Mouse (Mus musculus): ENCODE results near the gene Fam243. TPM values are rescaled to one million over a fixed set of nuclear protein-coding genes. Genes with fewer than 3 reads are reported as not detected.

Fam243 gene
- total and polyA plus RNA-seq, 3 experiments: not detected

- DNase-seq (ENCODE audit: low read depth, low spot score): no peak
- Histone ChIP-seq H3K79me2 (ENCODE audit: control insufficient read depth, insufficient read depth, low read length, poor library complexity) (no peaks in the 10 kb centered on the region), H3K36me3 (ENCODE audit: control insufficient read depth in 1 of 2, insufficient read depth in 2 of 2, low read length in 2 of 2) (no peaks in the 10 kb centered on the region), H3K4me3 (ENCODE audit: control insufficient read depth in 1 of 2, insufficient read depth in 1 of 2, low read depth in 2 of 2, low read length in 2 of 2) (no peak within 1 kb of the TSS), H3K27me3 (ENCODE audit: control insufficient read depth in 1 of 2, insufficient read depth in 2 of 2, low read length in 2 of 2) (peaks cover 6 to 8% of the 10 kb centered on the region in 2 experiments), H3K9ac (ENCODE audit: control insufficient read depth, low read depth, low read length, poor library complexity, severe bottlenecking) (no peak within 1 kb of the TSS), H3K4me1 (ENCODE audit: control insufficient read depth in 1 of 2, insufficient read depth in 2 of 2, low read length in 2 of 2) (no peaks in the 10 kb centered on the region), H3K27ac (ENCODE audit: control insufficient read depth, low read depth, low read length) (no peak within 1 kb of the TSS), H3K9me3 (replicated peaks; ENCODE audit: insufficient read depth, low read length) (no peaks in the 10 kb centered on the region)
- TF ChIP-seq BHLHE40 (IDR thresholded peaks at IDR 0.05; ENCODE audit: borderline replicate concordance, low read depth, low read length): no peak
- TF ChIP-seq RCOR1 (IDR thresholded peaks at IDR 0.05; ENCODE audit: low read depth, low read length): no peak
- TF ChIP-seq MAZ (IDR thresholded peaks at IDR 0.05; ENCODE audit: low read depth, low read length): no peak
- no peak for TF ChIP-seq ZNF384 (IDR thresholded peaks at IDR 0.05; ENCODE audit: low read depth, low read length)
- no peak for TF ChIP-seq JUND (IDR thresholded peaks at IDR 0.05; ENCODE audit: low read depth, low read length)
- no peak for TF ChIP-seq MYC (IDR thresholded peaks at IDR 0.05; ENCODE audit: low read depth, low read length)
- TF ChIP-seq MAFK (IDR thresholded peaks at IDR 0.05; ENCODE audit: borderline replicate concordance, low read depth, low read length): no peak
Observed at GRCm38 (mm10) chr16:92292101-92292500, 29.1 kb downstream of the Fam243 start, which contains the start of gene Kcne2. Gene Kcne2 (plus strand): TSS chr16:92292389.

GRCm38 (mm10) chr16:92290045-92290444, 31.2 kb downstream of the Fam243 start:
- Histone ChIP-seq H3K79me2 (ENCODE audit: control insufficient read depth, insufficient read depth, low read length, poor library complexity) (no peaks in the 10 kb centered on the region), H3K27ac (ENCODE audit: control insufficient read depth, low read depth, low read length) (no peak overlapping the region), H3K4me3 (ENCODE audit: control insufficient read depth in 1 of 2, insufficient read depth in 1 of 2, low read depth in 2 of 2, low read length in 2 of 2) (no peak overlapping the region), H3K4me1 (ENCODE audit: control insufficient read depth in 1 of 2, insufficient read depth in 2 of 2, low read length in 2 of 2) (no peaks in the 10 kb centered on the region), H3K9ac (ENCODE audit: control insufficient read depth, low read depth, low read length, poor library complexity, severe bottlenecking) (no peak overlapping the region), H3K9me3 (replicated peaks; ENCODE audit: insufficient read depth, low read length) (no peaks in the 10 kb centered on the region), H3K27me3 (ENCODE audit: control insufficient read depth in 1 of 2, insufficient read depth in 2 of 2, low read length in 2 of 2) (peaks cover 2 to 6% of the 10 kb centered on the region in 2 experiments; a peak in 2 of 4 replicates), H3K36me3 (ENCODE audit: control insufficient read depth in 1 of 2, insufficient read depth in 2 of 2, low read length in 2 of 2) (no peaks in the 10 kb centered on the region)
- no peak for DNase-seq (ENCODE audit: low read depth, low spot score)
- TF ChIP-seq MAFK (IDR thresholded peaks at IDR 0.05; ENCODE audit: borderline replicate concordance, low read depth, low read length) (no peak), TAL1 (IDR thresholded peaks at IDR 0.05; ENCODE audit: low read length) (no peak), ELF1 (IDR thresholded peaks at IDR 0.05; ENCODE audit: low read depth, low read length) (no peak), POLR2AphosphoS5 (IDR thresholded peaks at IDR 0.05; ENCODE audit: borderline replicate concordance, low read depth, low read length) (no peak), MYB (IDR thresholded peaks at IDR 0.05; ENCODE audit: low read depth, low read length) (no peak), HCFC1 (IDR thresholded peaks at IDR 0.05; ENCODE audit: low read depth, low read length) (no peak)

- no peaks in the 10 kb centered on the region for H3K4me1 ChIP-seq (ENCODE audit: control insufficient read depth in 1 of 2, insufficient read depth in 2 of 2, low read length in 2 of 2)
- H3K27ac ChIP-seq (ENCODE audit: control insufficient read depth, low read depth, low read length): no peak overlapping the region
- no peak overlapping the region for H3K4me3 ChIP-seq (ENCODE audit: control insufficient read depth in 1 of 2, insufficient read depth in 1 of 2, low read depth in 2 of 2, low read length in 2 of 2)
- no peak for DNase-seq (ENCODE audit: low read depth, low spot score)
- H3K79me2 ChIP-seq (ENCODE audit: control insufficient read depth, insufficient read depth, low read length, poor library complexity): no peaks in the 10 kb centered on the region
- H3K27me3 ChIP-seq (ENCODE audit: control insufficient read depth in 1 of 2, insufficient read depth in 2 of 2, low read length in 2 of 2): peaks cover 2 to 6% of the 10 kb centered on the region in 2 experiments; a peak in 3 of 4 replicates
- no peak overlapping the region for H3K9ac ChIP-seq (ENCODE audit: control insufficient read depth, low read depth, low read length, poor library complexity, severe bottlenecking)
- peak in 2 of 3 experiments; percentile 11 to 17; a peak in 1 of 6 replicates for TF ChIP-seq CTCF (IDR thresholded peaks at IDR 0.05 in 2 of 3, conservative IDR thresholded peaks at IDR 0.05 in 1 of 3; ENCODE audit: control insufficient read depth in 1 of 3, insufficient read depth in 1 of 3, low read depth in 2 of 3, low read length in 3 of 3, poor library complexity in 1 of 3, severe bottlenecking in 1 of 3)
- TF ChIP-seq MAX (IDR thresholded peaks at IDR 0.05; ENCODE audit: low read length): no peak
- TF ChIP-seq RAD21 (IDR thresholded peaks at IDR 0.05; ENCODE audit: low read depth, low read length): peak; percentile 30
- H3K36me3 ChIP-seq (ENCODE audit: control insufficient read depth in 1 of 2, insufficient read depth in 2 of 2, low read length in 2 of 2): no peaks in the 10 kb centered on the region
- H3K9me3 ChIP-seq (replicated peaks; ENCODE audit: insufficient read depth, low read length): no peaks in the 10 kb centered on the region
Observed at GRCm38 (mm10) chr16:92288778-92289177, 32.5 kb downstream of the Fam243 start.

All from MEL (cell line).